Mouse (Mus musculus): ENCODE results near the gene Trappc6b.
"Not testable (repeated sequence)": the region's sequence is repeated elsewhere in the genome, so short reads cannot be mapped to it uniquely, and the experiment has no call there.

Gene Trappc6b

GRCm38 (mm10) chr12:59060993-59061595 is at the start of gene Trappc6b:
Gene Trappc6b (minus strand): TSS chr12:59061472.
- DNase-seq (ENCODE audit: low spot score), result peak; percentile 81

- DNase-seq (ENCODE audit: low spot score), result no peak
Measured at GRCm38 (mm10) chr12:59107926-59108325, 46.7 kb upstream of the Trappc6b start.

GRCm38 (mm10) chr12:59106491-59106890 is 45.2 kb upstream of the Trappc6b start:
- no peak for DNase-seq (ENCODE audit: low spot score)

- no peak for DNase-seq (ENCODE audit: low spot score)
Measured at GRCm38 (mm10) chr12:59105914-59106313, 44.6 kb upstream of the Trappc6b start.

- no peak for DNase-seq (ENCODE audit: low spot score)
Measured at GRCm38 (mm10) chr12:59104771-59105170, 43.5 kb upstream of the Trappc6b start.

GRCm38 (mm10) chr12:59095104-59096025 is 34.1 kb upstream of the Trappc6b start, which contains the start of gene Mia2:
Gene Mia2 (plus strand): TSS chr12:59095799.
- no peak for DNase-seq (ENCODE audit: low spot score)

GRCm38 (mm10) chr12:59093543-59093942 is 32.3 kb upstream of the Trappc6b start:
- no peak for DNase-seq (ENCODE audit: low spot score)

- DNase-seq (ENCODE audit: low spot score), result no peak
Measured at GRCm38 (mm10) chr12:59086171-59086570, 24.9 kb upstream of the Trappc6b start.

- DNase-seq (ENCODE audit: low spot score), result no peak
Measured at GRCm38 (mm10) chr12:59084446-59084845, 23.2 kb upstream of the Trappc6b start.

- no peak for DNase-seq (ENCODE audit: low spot score)
Measured at GRCm38 (mm10) chr12:59080461-59080860, 19.2 kb upstream of the Trappc6b start.

GRCm38 (mm10) chr12:59077883-59078282 is 16.6 kb upstream of the Trappc6b start:
- no peak for DNase-seq (ENCODE audit: low spot score)

- no peak for DNase-seq (ENCODE audit: low spot score)
Measured at GRCm38 (mm10) chr12:59076996-59077395, 15.7 kb upstream of the Trappc6b start.

GRCm38 (mm10) chr12:59074052-59074451 is 12.8 kb upstream of the Trappc6b start:
- DNase-seq (ENCODE audit: low spot score), result no peak

GRCm38 (mm10) chr12:59072286-59072685 is 11.0 kb upstream of the Trappc6b start:
- DNase-seq (ENCODE audit: low spot score), result no peak

- DNase-seq (ENCODE audit: low spot score), result no peak
Measured at GRCm38 (mm10) chr12:59068791-59069190, 7.5 kb upstream of the Trappc6b start.

- DNase-seq (ENCODE audit: low spot score), result peak; percentile 68
Measured at GRCm38 (mm10) chr12:59067095-59067494, 5.8 kb upstream of the Trappc6b start.

GRCm38 (mm10) chr12:59066448-59067077 is 5.3 kb upstream of the Trappc6b start, which contains the start of gene Pnn:
Gene Pnn (plus strand): TSS chr12:59066884.
- DNase-seq (ENCODE audit: low spot score), result peak; percentile 95

GRCm38 (mm10) chr12:59065776-59066175 is 4.5 kb upstream of the Trappc6b start:
- no peak for DNase-seq (ENCODE audit: low spot score)

GRCm38 (mm10) chr12:59064837-59065236 is 3.6 kb upstream of the Trappc6b start:
- no peak for DNase-seq (ENCODE audit: low spot score)

- no peak for DNase-seq (ENCODE audit: low spot score)
Measured at GRCm38 (mm10) chr12:59060322-59060721, 950 bp downstream of the Trappc6b start.

GRCm38 (mm10) chr12:59058242-59058641 is 3.0 kb downstream of the Trappc6b start:
- not testable (repeated sequence) for DNase-seq (ENCODE audit: low spot score)

- no peak for DNase-seq (ENCODE audit: low spot score)
Measured at GRCm38 (mm10) chr12:59056222-59056621, 5.0 kb downstream of the Trappc6b start.

All from testis, postnatal 10 days (tissue).